Mouse (Mus musculus) thymus, postnatal 4 days (tissue): Measurements from ENCODE around the gene Gm20388.

Source experiments
- DNase-seq: peaks from one replicate; pipeline ENCODE4 v3.0.0; 2021

The Gm20388 gene

GRCm38 (mm10) chr8:120485551-120486476 is 575.2 kb downstream of the Gm20388 start:
- DNase-seq = no peak

GRCm38 (mm10) chr8:120486477-120487376 is 576.1 kb downstream of the Gm20388 start:
- DNase-seq = peak; percentile 64

DNA sequence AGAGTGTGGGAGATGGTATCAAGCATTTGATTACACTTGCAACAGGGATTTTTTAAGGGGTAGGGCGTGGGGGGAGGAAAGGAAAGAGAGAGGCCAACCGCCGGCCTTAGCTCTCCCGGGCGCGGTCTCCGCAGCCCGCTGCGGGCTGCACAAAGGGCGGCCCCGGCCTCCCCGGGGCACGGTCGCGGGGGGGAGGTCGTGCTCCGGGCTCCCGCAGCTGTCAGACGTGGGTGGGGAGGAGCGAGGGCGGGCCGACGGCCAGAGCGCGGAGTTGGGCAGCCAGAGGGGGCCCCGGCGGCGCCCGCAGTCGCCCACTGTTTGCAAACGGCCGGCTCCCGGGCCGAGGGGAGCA is 576.7 kb downstream of the Gm20388 start:
- DNase-seq = no peak

DNA sequence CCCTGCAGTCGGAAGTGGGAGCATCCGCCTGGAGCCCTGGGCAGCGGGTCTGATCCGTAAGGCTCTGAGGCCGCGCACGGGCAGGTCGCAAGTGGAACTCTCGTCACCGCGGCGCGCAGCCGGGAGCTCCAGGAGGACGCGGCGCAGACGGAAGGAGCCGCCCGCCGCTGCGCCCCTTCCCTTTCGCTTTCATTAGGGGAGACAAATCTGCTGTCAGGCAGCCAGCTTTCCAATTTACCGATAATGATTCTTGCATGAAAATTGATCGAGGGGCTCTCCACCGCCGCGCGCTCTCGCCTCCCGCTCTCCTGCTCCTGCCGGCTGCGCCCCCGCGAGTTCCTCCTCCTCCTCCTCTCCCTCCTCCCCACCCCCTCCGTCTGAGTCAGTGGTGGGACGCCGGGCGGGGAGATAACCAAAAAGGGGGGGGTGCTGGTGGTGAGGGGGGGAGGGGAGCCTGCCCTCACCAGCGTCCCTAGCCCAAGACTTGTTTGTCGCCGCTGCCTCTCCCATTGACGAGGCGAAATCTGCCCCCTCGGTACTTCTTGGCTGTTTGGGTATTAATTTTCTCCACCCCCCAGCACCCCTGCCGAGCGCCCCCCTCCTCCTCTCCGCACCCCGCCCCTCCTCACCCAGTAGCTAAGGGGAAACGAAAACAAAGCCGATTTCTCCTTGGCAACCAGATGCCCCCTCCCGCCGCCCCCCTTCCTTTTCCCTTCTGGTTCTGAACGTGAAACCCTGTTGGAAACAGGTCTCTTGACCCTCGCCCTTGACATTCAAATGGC is 577.3 kb downstream of the Gm20388 start:
- peak; percentile 83 for DNase-seq

DNA sequence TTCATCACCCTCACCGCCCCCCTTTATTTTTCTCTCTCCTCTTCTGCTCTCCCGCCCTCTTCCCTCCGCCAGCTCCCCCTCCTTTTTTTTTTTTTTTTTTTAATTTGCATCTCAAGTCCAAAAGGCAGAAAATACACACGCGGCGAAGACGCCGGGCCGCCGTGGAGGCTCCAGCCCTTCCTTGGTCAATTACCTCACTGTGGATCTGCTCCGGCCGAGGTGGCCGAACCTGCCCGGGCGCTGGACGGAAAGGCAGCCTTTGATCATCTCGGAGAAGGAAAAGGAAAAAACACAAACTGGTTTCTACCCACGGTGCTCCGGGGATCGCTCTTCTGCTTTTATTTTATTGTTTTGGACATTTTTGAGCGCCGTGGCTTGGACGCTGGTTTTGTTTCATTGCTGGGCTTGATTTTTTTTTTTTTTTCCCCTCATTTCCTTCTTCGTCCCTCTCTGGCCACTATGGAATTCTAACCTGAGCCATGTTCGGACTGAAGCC is 578.0 kb downstream of the Gm20388 start:
- peak; percentile 54 for DNase-seq

- peak; percentile 91 for DNase-seq
Measured at GRCm38 (mm10) chr8:120489142-120489754, 578.6 kb downstream of the Gm20388 start.

DNA sequence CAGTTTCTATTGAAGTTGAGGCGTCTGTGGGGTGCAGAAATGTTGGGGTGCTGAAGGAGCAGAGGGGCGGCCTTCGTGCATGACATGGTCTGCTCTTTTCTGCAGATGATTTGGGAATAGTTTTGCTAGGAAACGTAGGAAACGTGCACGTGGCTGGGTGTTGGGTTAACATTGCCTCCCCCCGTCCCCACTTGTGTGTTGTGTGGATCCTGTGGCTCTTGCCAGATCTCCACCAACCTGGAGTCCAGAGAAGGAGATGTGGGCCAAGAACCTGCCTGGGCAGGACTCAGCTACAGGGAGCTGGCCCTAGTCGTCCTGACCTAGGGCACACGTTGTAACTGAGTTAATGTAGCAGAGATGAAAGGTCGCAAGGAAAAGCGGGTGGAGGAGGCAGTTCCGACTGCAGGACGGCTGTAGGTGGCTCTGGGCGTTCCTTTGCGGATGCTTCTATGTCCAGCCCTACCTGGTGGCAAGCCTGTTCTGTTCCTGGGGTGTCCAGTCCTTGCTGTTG is 579.2 kb downstream of the Gm20388 start:
- peak; percentile 58 for DNase-seq

GRCm38 (mm10) chr8:120490354-120491141 is 579.9 kb downstream of the Gm20388 start:
- DNase-seq = peak; percentile 50

DNA sequence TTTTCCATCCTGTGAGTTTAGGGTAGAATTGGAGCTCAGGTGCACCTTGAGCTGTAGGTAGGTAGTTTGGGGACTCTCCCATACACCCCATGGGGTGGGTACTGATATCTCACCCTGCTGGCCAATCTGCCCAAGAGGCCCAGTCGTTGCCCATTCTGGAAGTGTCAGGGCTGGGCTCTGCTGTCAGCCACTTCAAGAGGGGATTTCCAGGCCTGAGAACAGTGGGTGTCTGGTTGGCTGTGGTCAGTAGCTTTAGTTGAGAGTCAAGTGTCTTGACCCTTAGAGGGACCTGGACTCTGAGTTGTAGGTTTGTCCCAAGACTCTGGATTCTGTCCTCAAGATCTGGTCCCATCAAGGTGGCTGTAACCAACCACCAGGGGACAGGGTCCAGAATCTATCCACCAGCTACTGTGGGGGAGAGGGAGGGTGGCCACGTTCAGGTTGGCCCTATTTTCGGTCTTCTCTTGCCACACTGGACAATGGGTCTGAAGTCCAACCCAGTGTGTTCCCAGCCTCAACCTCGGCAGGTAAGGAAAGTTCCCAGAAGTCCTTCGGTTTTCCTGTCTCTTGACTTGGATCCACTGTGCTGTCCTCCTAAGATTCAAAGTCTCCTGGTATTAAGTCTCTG is 580.6 kb downstream of the Gm20388 start:
- no peak for DNase-seq

- DNase-seq = no peak
Measured at GRCm38 (mm10) chr8:120492193-120492880, 581.7 kb downstream of the Gm20388 start.

GRCm38 (mm10) chr8:120492881-120493220 is 582.2 kb downstream of the Gm20388 start:
- no peak for DNase-seq

- DNase-seq = no peak
Measured at GRCm38 (mm10) chr8:120493508-120494464, 583.1 kb downstream of the Gm20388 start.

DNA sequence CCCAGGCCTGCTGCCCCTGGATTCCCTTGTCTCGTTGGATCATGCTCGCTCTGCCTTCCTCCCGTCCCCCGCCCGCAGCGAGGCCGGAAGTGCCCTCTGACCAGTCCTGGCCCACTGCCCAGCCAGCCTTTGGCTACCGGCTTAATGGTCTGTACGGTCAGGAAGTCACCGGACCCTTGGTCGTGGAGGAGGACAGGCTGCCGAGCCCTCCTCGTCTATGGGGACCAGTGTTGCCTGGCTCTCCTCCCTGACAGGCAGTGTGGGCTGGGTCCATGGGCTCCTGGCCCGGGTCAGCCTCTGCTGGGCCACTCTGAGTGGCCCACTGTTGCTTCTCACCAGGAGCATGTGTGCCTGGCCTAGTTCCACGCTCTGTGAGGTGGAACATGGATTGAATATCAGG is 584.3 kb downstream of the Gm20388 start:
- DNase-seq = no peak

DNA sequence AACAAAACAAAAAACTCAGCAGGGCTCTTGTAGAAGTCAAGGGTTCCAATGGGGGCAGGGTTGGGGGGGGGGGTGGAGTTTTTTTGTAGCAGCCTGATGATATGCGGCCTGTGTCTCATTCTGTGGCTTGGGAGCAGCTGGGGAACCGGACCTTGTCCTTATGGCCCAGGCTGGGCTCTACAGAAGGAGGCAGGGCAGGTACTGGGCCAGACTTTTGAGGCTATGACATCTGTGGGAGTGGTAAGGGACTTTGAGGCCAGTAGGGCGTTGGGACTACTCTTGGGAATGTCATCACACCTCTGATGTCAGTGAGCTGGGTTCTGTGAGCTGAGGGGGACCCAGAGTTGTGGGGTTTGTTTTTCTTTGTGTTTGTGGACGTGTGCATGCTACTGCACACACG is 584.8 kb downstream of the Gm20388 start:
- DNase-seq = no peak

- no peak for DNase-seq
Measured at GRCm38 (mm10) chr8:120496478-120496877, 585.8 kb downstream of the Gm20388 start.

- DNase-seq = peak; percentile 85
Measured at GRCm38 (mm10) chr8:120497503-120497946, 586.9 kb downstream of the Gm20388 start.

DNA sequence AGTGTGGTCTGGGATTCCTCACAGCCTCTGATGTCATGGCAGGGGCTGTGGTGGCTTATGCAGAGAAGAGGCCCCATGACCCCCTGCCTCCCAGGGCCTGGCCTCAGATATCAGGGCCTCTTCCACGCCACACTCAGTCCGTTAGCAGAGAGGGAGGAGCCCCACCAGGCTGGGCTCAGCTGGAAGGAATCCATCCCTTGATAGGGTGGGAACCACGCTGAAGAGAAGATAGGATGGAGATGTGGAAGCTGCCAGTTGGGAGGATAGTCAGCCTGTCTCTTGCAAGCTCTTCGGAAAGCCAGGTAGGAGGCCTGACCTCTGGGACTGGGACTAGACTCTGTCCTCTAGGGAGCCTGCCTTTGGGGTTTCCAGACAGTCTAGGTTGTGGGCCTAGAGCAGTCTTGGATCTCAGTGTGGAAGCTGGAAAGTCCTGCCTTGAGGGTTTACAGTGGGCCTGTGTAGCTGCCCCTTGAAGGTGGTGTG is 587.7 kb downstream of the Gm20388 start:
- DNase-seq = no peak

- DNase-seq = no peak
Measured at GRCm38 (mm10) chr8:120498926-120499605, 588.4 kb downstream of the Gm20388 start.
